Mouse (Mus musculus) stomach, embryonic 16.5 days (tissue): Measurements from ENCODE around the gene Hist1h3h. TPM values are rescaled to one million over a fixed set of nuclear protein-coding genes. Genes with fewer than 3 reads are reported as not detected.
"Not testable (repeated sequence)": the region's sequence is repeated elsewhere in the genome, so short reads cannot be mapped to it uniquely, and the experiment has no call there.

Experiments used
- ATAC-seq: fragments of 200-750 bp; cut with Nextera tagmentation; 2 replicates; pipeline ENCODE4 v1.8.0; 2017; ENCODE audit warnings: moderate number of reproducible peaks, moderate TSS enrichment; ENCODE audit not compliant: insufficient read depth, low FRiP score
- H3K27ac ChIP-seq: fragments of 300-500 bp; sonication (generic); 2 replicates; pipeline ENCODE4 v1.5.1; 2014; ENCODE audit warnings: low read length
- H3K27me3 ChIP-seq: fragments of 300-500 bp; sonication (generic); 2 replicates; pipeline ENCODE4 v1.6.1; 2014; ENCODE audit warnings: low read length, control low read depth, mixed read lengths; ENCODE audit not compliant: control insufficient read depth, insufficient read depth
- H3K36me3 ChIP-seq: fragments of 300-500 bp; sonication (generic); 2 replicates; pipeline ENCODE4 v1.6.1; 2014; ENCODE audit warnings: low read length; ENCODE audit not compliant: control insufficient read depth, insufficient read depth
- H3K4me1 ChIP-seq: fragments of 300-500 bp; sonication (generic); 2 replicates; pipeline ENCODE4 v1.6.1; 2014; ENCODE audit warnings: low read length, control low read depth, mixed read lengths; ENCODE audit not compliant: control insufficient read depth, insufficient read depth
- H3K4me2 ChIP-seq: fragments of 300-500 bp; sonication (generic); 2 replicates; pipeline ENCODE4 v1.6.1; 2014; ENCODE audit warnings: low read depth, low read length, mixed read lengths
- H3K4me3 ChIP-seq: fragments of 300-500 bp; sonication (generic); replicated peaks from 2 replicates; pipeline ENCODE4 v1.5.1; 2014; ENCODE audit warnings: mild to moderate bottlenecking, low read length
- H3K9ac ChIP-seq: fragments of 300-500 bp; sonication (generic); 2 replicates; pipeline ENCODE4 v1.6.1; 2014; ENCODE audit warnings: low read length
- H3K9me3 ChIP-seq: fragments of 300-500 bp; sonication (generic); replicated peaks from 2 replicates; pipeline ENCODE4 v1.6.1; 2016; ENCODE audit warnings: low read length, control low read depth; ENCODE audit not compliant: control insufficient read depth
- WGBS: fragments of 180-500 bp; shearing (Covaris S2); extraction: QIAGEN DNeasy Blood & Tissue Kit; methylation state at CpG from one replicate; pipeline ENCODE4 v1.1.7; 2014; 5-methylcytosine and 5-hydroxymethylcytosine counted together
- polyA plus RNA-seq: library from polyadenylated mRNA; unstranded; fragments of >200 nt; fragmentation: Nextera tagmentation; extraction: Ambion mirVana; gene quantifications from 2 replicates; pipeline ENCODE4 v1.2.1, GENCODE M21; 2015

Hist1h3h gene
- polyA plus RNA-seq, 1 experiment from 2014 or later, result 4.6 TPM

- H3K36me3 ChIP-seq, result no peaks in the 10 kb centered on the region
- no peak for ATAC-seq
- no peak overlapping the region for H3K9ac ChIP-seq
- peak overlapping the region; percentile 50; the same call in 1 of the 2 replicates for H3K4me3 ChIP-seq
- peak overlapping the region; percentile 86; the same call in 1 of the 2 replicates for H3K27ac ChIP-seq
- H3K9me3 ChIP-seq, result no peaks in the 10 kb centered on the region
- peak overlapping the region; percentile 51; the same call in 1 of the 2 replicates for H3K4me2 ChIP-seq
- WGBS, result 30% methylated on average over 5 of the region's 5 CpGs
- no peaks in the 10 kb centered on the region for H3K27me3 ChIP-seq
- peaks cover 8% of the 10 kb centered on the region for H3K4me1 ChIP-seq
These were observed 5.8 kb downstream of the Hist1h3h start for GRCm38 (mm10) chr13:21722993-21723836.

- no peak for ATAC-seq
- no peak overlapping the region for H3K4me2 ChIP-seq
- H3K4me1 ChIP-seq, result no peaks in the 10 kb centered on the region; the same call in 1 of the 2 replicates
- H3K36me3 ChIP-seq, result no peaks in the 10 kb centered on the region
- H3K27ac ChIP-seq, result no peak overlapping the region
- no peak overlapping the region for H3K4me3 ChIP-seq
- H3K9ac ChIP-seq, result no peak overlapping the region
- 33% methylated on average over 10 of the region's 11 CpGs for WGBS
- H3K27me3 ChIP-seq, result no peaks in the 10 kb centered on the region
- H3K9me3 ChIP-seq, result no peaks in the 10 kb centered on the region
These were observed 10.6 kb downstream of the Hist1h3h start for GRCm38 (mm10) chr13:21727948-21728572.

- H3K4me1 ChIP-seq, result no peaks in the 10 kb centered on the region
- H3K27ac ChIP-seq, result no peak overlapping the region
- 54% methylated on average over 1 of the region's 1 CpGs for WGBS
- no peak overlapping the region for H3K4me2 ChIP-seq
- no peak for ATAC-seq
- no peaks in the 10 kb centered on the region for H3K27me3 ChIP-seq
- H3K4me3 ChIP-seq, result no peak overlapping the region
- H3K36me3 ChIP-seq, result no peaks in the 10 kb centered on the region
- no peak overlapping the region for H3K9ac ChIP-seq
- H3K9me3 ChIP-seq, result no peaks in the 10 kb centered on the region
These were observed 12.1 kb downstream of the Hist1h3h start for GRCm38 (mm10) chr13:21729544-21729943.

- Histone ChIP-seq H3K4me2 (no peak overlapping the region), H3K27ac (no peak overlapping the region), H3K4me3 (no peak overlapping the region), H3K36me3 (no peaks in the 10 kb centered on the region), H3K9ac (no peak overlapping the region), H3K4me1 (0 out of 2 replicates have a peak, but pooled peaks cover 2% of the 10 kb centered on the region), H3K27me3 (no peaks in the 10 kb centered on the region), H3K9me3 (no peaks in the 10 kb centered on the region)
- 79% methylated on average over 5 of the region's 5 CpGs for WGBS
- no peak for ATAC-seq
These were observed 16.0 kb downstream of the Hist1h3h start for GRCm38 (mm10) chr13:21733466-21733865.

GRCm38 (mm10) chr13:21734010-21734905 is 16.8 kb downstream of the Hist1h3h start:
- Histone ChIP-seq H3K4me3 (peak overlapping the region; percentile 51), H3K9me3 (no peaks in the 10 kb centered on the region), H3K4me1 (0 out of 2 replicates have a peak, but pooled peaks cover 2% of the 10 kb centered on the region), H3K4me2 (peak overlapping the region; percentile 75), H3K27me3 (no peaks in the 10 kb centered on the region), H3K27ac (peak overlapping the region; percentile 93), H3K36me3 (no peaks in the 10 kb centered on the region), H3K9ac (peak overlapping the region; percentile 72)
- WGBS, result under 1% methylated on average over 21 of the region's 21 CpGs
- ATAC-seq, result peak; percentile 75

GRCm38 (mm10) chr13:21734906-21735767 is 17.7 kb downstream of the Hist1h3h start, which contains the start of gene Hist1h4j:
Hist1h4j (plus strand) TSS chr13:21735064.
- under 1% methylated on average over 47 of the region's 56 CpGs for WGBS
- peak within 1 kb of the TSS; percentile 72 for H3K9ac ChIP-seq
- H3K36me3 ChIP-seq, H3K9me3 ChIP-seq, H3K27me3 ChIP-seq, H3K4me1 ChIP-seq: not testable (repeated sequence)
- H3K4me2 ChIP-seq, result peak within 1 kb of the TSS; percentile 75
- peak within 1 kb of the TSS; percentile 51 for H3K4me3 ChIP-seq
- H3K27ac ChIP-seq, result peak within 1 kb of the TSS; percentile 93
- peak; percentile 93 for ATAC-seq

GRCm38 (mm10) chr13:21745006-21745405 is 27.5 kb downstream of the Hist1h3h start:
- 34% methylated on average over 1 of the region's 1 CpGs for WGBS
- H3K4me3 ChIP-seq, result no peak overlapping the region
- H3K4me1 ChIP-seq, result peaks cover 7% of the 10 kb centered on the region
- H3K4me2 ChIP-seq, result no peak overlapping the region
- H3K9me3 ChIP-seq, result no peaks in the 10 kb centered on the region
- H3K27me3 ChIP-seq, result no peaks in the 10 kb centered on the region
- no peak overlapping the region for H3K9ac ChIP-seq
- no peaks in the 10 kb centered on the region; the same call in 1 of the 2 replicates for H3K36me3 ChIP-seq
- no peak for ATAC-seq
- H3K27ac ChIP-seq, result no peak overlapping the region
